Mouse (Mus musculus) CD4-positive helper T cell, adult 2 months (primary cell): ENCODE data around the gene Mtif3.
A peak's percentile ranks its signal among the peaks of the same experiment; 100 is the strongest.

Experiments
- DNase-seq: peaks from one replicate; pipeline ENCODE4 v3.0.0-alpha.2; 2012; ENCODE audit warnings: low read depth, missing footprints, low spot score

Gene Mtif3

DNA sequence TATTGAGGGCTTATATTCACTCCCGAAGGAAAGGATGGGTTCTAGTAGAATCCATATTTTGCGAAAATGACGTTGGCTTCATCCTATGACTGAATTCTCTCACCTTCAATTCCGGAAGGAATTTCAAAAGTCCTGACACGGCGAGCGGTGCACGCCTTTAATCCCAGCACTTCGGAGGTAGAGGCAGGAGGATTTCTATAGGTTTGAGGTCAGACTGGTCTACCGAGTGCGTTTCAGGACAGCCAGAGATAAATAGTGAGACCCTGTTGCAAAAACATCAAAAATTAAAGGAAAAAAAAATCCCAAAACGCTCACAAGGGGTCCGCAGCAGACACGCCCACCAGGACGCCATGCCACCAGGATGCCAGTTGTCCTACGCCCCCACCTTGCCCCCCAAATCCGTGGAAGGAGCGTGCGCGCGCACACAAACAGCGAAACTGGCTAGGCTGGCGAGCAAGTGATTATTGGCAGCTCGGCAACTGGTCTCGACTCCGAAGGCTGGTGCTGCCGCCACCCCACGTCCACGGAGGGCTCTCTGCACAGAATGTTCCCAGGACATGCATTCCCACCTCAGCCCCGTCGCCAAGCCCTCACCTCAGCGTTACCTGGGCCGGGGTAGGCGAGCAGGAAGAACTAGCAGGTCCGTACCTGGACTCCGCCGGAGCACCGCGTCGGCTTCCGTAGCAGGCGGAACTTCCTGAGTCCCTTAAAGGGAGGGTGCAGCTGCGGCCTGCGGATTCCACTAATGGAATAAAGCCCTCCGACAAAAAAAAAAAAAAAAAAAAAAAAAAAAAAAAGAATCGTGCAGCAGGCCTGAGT, at the start of gene Mtif3:
TSS of gene Mtif3 (minus strand) at position 683 of the 819 bp plus-strand sequence.
- peak; percentile 91 for DNase-seq

DNA sequence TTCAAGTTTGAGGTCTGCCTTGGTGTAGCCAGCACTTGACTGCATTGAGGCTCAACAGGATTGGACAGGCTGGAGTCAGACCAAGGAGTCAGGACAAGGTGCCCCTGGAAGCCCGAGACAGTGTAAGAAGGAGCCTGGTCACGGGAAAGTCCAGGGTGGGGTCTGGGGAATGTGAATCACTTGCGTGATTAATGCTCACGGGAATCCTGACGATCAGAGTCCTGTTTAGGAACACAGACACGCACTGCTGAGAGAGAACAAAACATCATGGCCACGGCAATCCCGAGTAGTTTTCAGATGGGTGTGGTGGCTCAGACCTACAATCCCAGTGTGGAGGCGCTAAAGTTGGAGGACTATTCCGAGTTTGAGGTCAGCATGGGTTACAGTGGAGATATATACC, 47.7 kb upstream of the Mtif3 start:
- DNase-seq, result no peak

DNA sequence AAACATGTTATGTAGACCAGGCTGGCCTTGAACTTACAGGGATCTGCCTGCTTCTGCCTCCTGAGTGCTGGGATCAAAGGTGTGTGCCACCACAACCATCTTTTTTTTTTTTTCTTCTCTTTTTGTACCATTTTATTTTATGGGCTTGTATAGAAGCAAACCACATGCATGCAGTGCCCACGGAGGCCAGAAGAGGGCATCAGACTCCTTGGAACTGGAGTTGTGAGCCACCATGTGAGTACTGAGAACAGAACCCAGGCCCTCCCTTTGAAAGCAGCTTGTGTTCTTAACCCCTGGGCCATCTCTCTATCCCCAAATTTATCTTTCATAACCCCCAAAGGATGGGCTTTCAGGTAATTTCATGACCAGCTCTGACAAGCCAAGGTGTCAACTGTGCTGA, 39.7 kb upstream of the Mtif3 start:
- no peak for DNase-seq

DNA sequence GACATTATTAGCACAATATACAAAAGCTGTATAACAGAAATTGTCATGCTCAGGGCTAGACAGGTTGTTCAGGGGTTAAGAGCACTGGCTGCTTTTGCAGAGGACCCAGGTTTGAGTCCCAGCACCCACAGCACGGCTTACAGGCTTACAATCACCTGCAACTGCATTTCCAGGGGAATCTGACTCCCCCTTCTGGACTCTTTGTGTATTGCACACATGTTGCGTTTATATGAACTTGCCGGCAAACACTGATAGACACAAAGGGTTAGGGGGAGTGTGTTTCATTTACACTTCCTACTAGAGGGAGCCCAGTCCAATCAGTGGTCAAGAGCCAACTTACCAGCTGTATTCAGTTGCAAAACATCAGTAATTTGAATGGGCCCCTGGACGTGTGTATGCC, 37.7 kb upstream of the Mtif3 start:
- DNase-seq, result no peak

DNA sequence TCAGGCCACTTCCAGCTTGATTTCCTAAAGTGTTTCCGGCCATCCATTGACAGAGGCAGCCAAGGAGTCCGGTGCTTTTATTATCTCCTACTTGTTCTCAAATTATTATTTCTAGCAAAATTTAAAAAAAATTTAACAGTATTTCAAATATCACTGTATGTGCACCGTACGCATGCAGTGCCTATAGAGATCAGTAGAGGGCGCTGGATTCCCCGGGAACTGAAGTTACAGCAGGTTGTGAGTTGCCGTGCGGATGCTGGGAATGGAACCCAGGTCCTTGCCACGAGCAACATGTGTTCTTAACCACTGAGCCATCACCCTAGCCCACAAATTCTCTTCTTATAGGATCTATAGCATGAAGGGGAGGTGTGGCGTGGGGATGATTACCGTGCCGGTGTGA, 35.2 kb upstream of the Mtif3 start:
- no peak for DNase-seq

DNA sequence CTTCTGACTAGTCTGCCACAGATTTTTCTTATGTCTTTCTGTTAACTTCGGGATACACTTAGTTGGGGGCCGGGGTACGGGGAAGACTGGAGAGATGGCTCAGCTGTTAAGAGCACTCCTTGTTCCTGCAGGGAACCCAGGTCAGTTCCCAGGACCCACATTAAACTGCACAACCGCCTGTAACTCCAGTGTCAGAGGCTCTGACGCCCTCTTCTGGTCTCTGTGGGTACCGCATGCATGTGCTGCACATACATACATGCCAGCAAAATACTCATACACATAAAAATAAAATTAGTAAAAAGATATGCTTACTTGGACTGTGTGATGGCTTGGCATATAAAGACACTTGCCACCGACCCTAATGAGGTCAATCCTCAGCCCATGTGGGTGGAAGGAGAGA, 33.2 kb upstream of the Mtif3 start:
- DNase-seq, result no peak

DNA sequence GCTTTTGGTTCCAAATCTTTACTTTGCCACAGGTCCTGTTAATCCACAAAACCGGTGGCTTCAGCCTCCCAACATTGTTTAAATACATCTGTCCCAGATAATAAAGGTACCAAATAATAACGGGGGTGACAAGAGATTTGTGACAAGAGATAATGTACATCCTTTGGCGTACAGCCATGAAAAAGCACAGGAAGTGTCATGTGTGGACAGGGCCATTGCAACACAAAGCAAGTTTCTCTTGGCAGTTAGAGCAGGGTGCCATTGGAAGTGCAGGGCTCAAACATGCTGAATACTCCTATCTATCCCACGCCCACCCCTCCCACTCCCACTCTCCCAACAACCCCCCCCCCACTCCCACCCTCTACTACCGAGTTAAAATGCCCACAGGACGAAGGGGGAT, 31.4 kb upstream of the Mtif3 start:
- DNase-seq, result no peak

DNA sequence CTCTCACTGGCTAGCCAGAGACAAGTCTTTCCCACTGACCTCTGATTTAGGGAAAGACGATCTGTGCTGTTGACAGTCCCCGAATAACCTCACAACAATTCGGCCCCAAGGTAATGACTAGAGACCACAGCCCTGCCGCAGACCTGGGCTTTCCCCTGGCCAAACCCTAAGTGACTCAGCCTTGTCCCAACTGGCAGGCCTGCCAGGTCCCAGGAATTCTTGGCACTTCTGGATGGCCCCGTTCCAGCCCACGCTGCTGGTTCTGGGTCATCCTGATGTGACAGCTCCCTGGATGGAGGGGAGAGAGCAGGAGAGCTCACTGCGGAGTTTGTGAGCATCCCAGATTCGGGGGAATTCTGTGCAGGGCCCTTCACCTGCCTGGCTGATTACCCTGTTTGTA, 29.9 kb upstream of the Mtif3 start:
- no peak for DNase-seq

DNA sequence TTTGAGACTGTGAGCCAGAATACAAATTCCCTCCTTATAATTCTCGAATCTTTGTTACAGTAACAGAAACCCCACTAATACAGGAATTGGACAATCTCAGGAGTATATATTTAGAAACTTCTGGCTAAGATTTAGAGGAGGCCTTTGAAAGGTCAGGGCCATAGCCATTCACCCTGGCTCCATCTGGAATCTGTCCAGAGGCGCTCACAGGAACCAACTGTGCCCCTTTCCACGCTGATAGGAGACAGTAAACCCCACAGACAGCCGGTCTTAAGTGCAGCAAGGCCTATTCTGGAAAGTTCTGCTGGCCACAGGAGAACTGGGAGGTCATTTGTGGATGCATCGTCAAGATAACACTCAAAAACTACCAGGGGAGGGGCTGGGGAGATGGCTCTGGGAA, 25.5 kb upstream of the Mtif3 start:
- no peak for DNase-seq

DNA sequence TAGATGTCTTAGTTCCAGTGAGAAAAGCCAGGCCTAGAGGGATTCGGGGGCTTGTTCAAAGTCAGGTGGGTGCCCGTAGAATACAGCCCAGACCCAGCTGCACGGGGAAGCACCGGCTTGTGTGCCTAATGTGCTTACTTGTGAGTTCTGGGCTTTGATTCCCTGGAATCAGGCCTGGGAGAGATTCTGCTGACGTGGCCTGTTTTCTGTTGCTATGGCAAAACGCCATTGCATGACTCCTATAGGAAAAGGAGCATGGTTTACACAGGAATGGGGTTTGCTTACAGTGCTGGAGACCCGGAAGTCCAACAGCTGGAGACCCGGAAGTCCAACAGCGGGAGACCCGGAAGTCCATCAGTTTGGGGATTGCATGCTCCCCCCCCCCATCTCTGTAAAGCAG, 24.0 kb upstream of the Mtif3 start:
- no peak for DNase-seq

DNA sequence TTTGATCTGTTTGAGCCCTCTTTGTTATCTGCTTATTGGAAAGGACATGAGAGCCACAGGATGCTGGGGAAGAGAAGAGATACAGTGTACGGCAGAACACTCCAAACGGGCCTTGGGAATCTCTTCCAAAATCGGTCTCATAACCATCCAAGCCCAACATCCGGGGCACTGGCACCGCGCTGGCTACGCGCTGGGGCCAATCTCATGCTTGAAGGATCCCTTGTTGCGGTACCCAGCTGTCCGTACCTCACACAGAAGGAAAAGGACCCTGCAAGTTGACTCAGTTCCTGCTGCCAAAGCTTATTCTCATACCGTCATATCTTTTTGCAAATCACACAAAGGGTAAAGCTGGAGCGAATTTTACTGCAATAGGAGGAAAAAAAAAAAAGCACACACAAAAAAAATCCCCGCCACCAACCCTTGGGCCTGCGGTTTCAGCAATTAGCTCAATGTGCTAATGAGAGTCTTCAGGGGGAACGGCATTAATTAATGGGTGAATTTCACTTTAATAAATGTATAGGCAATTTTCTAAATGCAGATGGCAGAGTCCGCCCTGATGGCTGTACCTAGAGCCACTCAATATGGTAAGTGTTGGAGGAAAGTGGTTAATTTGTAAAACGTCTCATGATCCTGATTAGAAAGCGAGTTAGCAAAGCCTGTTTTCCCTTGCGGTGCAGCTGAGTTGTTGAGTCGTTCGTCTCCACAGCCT, 22.3 kb upstream of the Mtif3 start:
- no peak for DNase-seq

DNA sequence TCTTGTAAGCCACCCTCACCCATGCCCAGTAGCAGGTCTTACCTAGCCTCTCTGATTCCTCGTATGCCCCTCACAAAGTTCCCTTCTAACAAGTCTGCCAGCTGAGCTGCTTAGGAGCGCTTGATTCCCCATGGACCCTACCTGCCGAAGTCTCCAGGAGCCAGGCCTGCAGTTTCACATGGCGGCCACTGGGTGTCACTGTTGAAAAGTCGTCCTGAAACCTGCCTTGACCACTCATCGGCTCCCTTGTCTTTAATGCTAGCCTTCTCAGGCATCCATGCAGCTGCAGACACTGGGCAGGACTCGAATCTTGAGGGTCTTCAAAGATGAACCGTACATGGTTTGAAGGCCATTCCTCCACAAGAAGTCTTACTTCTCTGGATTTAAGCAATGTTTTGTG, 19.6 kb upstream of the Mtif3 start:
- DNase-seq, result peak; percentile 38

DNA sequence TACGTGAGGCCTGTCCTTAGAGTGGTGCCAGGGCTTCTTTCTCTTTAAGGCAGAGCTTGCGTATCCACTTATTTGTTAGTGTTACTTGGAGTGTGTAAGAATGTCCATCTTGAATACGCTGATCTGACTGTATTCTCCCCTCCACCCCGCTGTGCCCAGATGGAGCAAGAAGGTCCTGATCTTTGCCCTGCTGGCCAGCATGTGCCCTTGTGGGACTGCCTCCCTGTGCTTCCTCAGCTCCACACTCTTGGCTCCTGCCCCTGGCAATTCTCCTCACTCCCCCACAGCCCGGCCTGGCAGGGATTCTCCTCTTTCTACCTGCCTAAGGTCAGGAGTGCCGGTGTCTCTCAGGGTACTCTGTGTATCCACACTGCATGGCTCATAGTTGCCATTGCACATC, 17.8 kb upstream of the Mtif3 start:
- no peak for DNase-seq

DNA sequence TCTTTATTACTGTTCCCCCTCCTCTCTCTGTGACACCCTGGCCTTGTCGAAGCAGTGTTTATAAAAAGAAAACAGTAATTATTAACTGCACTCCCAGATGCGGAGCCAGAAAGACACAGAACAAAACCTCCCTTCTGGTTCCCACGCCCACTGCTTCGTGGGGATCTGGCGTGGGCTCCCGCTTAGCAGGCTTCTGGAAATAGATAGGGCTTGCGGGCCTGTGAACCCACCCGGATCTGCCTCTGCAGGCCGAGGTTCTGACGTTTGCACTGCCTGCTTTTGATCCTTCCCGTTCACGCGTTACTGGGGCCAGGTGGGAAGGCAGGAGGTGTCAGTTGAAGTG, 11.2 kb upstream of the Mtif3 start:
- no peak for DNase-seq

DNA sequence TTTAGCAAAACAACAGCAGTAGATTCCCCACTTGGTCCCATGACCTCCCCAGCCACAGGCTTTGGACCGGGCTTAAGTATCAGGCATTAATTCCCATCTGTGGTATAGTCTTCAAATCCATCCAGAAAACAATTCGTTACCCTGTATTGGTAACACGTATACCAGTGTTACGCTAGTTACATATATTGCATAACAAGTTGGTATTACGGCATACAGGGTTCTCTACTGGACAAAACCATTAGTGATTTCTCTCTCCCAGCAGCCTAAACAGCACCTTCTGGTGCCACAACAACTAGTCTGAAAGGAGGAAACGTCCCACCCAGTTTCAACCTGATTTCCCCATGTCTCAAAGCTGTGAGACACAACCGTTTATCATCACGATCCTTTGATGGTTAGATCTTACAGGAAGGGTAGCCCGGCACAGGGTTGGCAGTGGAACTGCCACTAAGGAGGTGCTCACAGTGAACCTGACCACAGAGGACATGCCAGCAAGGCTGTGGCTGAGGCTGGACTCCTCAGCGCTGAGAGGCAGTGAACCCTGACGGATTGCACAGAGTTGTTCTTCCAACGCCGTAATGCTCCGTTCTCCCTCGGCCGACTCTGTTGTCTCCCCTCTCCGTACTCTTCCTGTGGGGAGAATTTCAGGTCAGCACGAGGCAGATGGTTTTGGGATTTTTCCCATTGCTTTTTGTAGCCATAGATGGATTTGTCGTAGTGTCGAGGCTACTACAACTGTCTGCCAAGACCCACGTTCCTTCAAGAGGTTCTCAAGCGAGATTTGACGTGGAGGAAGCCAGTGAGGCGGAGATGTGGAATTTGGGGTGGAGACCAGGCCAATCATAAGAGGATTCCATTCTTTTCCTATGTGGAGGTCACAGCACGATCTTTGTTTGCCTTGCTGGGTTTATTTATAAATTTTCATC, 10.5 kb upstream of the Mtif3 start:
- DNase-seq, result peak; percentile 62

DNA sequence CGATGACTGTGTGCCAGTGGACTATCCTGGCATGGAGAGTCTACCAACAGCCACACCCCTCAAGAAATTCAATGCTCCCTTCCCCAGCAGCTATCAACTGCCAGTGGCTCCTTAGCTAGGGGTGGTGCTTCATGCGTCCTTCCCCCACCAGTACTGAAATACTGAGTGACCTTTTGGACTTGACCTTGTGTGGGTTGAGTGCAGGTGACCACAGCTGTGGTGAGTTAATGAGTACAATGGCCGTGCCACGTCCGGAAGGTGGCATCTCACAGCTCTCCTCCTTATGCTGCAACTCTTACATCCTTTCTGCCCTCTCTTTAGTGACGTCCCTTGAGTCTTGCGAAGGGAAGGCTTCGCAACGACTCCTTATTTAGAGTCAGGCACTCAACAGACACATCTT, 9.8 kb upstream of the Mtif3 start:
- no peak for DNase-seq

DNA sequence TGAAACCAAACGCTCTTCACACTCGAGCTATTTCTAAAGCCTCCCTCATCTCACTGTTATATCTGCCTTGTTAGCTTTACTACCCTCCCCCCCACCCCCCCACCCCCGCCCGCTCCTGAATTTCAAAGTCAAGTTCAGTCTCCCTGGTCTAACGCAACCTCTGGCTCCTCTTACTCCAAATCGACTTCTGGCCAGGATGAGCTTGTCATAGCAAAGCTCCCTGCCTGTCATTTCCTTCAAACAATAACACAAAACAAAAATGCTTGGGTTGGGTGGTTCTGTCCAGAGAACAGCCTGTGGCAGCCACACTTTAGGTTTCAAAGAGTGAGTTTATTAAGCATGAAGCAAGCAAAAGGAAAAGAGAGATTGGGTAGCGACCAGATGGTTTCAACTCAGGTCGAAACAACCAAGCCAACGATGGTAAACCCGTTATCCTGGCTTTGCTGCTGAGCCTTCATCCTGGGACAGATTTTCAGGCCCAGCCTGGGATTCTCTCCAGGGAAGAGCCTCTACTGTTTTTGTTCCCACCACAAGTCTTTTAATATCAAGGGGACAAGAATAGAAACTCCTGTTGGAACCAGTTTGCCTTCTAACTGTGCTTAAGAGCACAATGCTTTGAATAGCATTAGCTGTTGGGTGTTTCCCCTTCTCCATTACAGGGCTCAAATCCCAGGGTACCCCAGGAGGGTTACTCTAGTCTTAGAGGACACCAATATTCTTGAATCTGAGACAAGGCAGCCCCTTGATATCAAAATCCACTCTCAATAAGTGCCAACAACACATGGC, 8.4 kb upstream of the Mtif3 start:
- no peak for DNase-seq

DNA sequence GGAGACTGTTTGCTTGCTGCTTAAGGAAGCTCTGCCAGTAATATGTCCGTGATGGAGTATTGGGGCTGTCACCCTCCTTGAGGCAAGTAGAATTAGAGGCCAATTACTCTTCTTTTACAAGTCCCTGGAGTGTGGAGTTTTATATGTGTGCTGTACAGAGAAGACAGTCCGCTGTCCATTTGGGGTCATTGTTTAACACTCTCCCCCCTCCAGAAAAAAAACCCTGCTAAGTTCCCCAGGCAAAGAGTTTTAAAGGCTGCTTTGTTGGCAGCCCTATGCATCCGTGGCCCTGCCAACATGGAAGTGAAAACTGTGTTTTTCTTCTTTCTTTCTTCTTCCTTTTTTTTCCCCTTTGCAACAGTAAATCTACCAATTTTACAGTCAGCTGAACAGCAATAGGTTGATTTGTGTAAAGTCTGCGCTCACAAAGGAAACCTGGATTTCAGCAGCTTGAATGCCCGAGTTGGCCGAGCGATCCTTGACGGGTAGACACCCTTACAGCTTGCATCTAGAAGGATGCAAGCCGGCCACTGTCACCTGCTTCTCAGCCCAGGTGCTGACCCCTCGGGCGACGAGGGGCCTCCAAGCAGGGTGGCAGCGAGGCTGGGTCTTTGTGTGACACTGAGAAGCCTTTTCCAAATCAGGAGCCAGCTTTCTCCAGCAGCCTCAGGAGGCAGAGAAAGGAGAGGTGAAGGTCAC, 5.2 kb upstream of the Mtif3 start:
- DNase-seq, result no peak

DNA sequence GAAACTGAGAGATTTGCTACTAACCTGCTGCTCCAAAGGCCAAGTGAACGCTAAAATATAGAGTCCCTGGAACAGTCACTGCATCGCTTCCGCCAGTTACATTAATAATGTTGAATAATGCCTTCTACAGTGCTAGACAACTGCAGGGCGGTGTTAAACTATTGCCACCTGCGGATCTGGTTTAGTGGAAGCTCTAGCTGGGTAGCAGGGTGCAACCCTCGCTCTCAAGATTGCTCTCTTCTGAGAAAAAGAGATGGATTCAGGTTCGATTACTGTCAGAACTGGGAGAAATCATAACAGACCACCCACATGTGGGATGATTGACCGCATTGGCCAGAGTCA, 308 bp upstream of the Mtif3 start:
- DNase-seq, result no peak

DNA sequence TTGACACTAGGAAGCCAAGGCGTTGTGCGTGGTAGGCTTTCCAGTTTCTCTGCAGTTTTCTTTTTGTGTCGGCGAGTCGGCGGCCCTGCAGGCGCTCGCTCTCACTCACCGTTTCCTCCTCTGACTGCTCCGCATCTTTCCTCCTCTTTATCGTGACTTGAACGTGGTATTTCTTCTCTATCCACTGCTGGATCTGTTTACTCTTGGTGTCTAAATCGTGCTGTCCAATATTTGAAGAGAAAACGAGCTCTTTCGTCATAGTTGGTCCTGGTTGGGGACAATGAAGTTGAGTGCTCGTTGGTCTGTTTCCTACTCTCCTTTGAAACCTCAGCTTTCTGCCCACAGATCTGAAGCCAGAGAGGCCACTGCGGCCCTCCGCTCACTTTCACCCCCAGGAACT, 6.9 kb downstream of the Mtif3 start:
- DNase-seq, result no peak

DNA sequence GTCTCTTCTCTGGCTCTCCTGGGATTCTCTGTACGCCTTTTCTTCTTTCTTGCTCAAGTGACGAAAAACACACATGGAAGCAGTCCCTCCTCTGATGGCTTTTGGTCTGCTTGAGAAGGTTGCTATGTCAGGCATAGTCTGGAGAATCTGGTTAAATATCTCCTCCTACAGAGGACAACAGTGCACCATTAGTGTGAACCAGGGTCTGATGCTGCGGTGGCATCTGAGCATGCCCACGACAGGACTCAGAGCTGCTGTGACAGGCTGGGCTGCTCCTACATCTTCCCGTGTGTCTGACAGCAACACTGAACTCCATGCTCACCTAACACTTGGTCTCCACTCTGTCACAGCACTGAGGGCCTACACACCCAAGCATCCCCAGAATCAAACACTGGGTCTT, 7.9 kb downstream of the Mtif3 start:
- no peak for DNase-seq
